Mouse (Mus musculus) left cerebral cortex, postnatal 14 days (tissue): Measurements from ENCODE around the gene Lhfpl3. TPM values are rescaled to one million over a fixed set of nuclear protein-coding genes. Genes with fewer than 3 reads are reported as not detected.

Source experiments
- DNase-seq, 2 experiments: peaks; one replicate each; pipeline ENCODE4 v3.0.0; 2021 to 2022; ENCODE audit warnings: low spot score in 2 of 2, mixed read lengths in 1 of 2
- intact Hi-C: fragments of 180-260 bp; cut with DNase I; formaldehyde crosslinking; loops from one replicate; pipeline ENCODE4 v1.15.1; 2025
- microRNA-seq, 2 experiments: library from miRNA; unstranded; fragments of <30 nt; microRNA quantifications; one replicate each; pipeline ENCODE4 v1.2.0; 2022
- total RNA-seq, 2 experiments: library from RNA; stranded (reverse); gene quantifications; 2 replicates each; pipeline ENCODE4 v1.2.3; 2021

Gene Lhfpl3
- total RNA-seq, 2 experiments from 2014 or later: 20.3 to 24.5 TPM

DNA sequence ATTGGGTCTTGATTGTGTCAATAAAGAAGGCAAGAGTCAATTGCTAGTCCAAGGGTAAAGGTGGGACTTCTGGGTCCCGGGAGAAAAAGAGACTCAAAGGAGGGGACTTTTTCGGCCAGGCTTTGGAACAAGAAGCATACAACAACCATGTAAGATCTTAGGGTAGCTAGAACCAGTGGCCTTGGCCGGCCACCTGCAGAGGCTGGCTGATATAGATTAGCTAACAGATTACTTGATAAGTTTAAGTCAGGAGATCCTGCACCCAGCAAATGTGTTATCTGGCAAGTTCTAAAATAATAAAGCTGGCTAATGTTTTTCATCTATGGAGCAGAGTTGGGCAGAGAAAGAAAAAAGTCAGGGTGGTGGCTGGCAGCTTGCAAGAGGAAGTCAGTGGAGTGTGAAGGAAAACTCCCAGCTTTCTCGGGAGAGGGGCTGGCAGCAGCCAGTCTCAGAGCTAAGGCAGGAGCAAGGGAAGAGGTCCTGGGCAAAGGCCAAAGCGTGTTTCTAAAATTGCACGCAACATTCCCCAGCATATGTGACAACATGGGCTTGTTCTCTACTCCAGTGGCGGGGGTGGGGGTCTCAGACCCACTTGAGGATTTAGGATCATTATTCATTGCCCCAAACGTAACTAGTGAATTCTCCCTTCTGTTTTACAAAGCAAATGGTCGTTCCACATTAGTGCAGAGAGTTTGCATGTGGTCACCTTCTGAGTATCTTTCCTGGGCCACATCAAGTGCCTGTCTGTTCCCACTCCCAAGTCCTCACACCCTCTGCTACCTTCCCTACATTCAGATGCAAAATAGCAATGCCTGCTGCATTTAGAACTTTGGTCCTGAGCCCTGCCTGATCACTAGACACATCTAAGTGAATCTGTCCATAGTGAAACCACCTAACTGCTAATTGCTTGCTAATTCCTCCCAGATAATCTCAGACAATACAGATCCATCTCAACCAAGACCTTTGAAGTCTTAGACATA lies 504.3 kb downstream of the Lhfpl3 start:
- intact Hi-C loops: no loop called here
- DNase-seq: no peak

DNA sequence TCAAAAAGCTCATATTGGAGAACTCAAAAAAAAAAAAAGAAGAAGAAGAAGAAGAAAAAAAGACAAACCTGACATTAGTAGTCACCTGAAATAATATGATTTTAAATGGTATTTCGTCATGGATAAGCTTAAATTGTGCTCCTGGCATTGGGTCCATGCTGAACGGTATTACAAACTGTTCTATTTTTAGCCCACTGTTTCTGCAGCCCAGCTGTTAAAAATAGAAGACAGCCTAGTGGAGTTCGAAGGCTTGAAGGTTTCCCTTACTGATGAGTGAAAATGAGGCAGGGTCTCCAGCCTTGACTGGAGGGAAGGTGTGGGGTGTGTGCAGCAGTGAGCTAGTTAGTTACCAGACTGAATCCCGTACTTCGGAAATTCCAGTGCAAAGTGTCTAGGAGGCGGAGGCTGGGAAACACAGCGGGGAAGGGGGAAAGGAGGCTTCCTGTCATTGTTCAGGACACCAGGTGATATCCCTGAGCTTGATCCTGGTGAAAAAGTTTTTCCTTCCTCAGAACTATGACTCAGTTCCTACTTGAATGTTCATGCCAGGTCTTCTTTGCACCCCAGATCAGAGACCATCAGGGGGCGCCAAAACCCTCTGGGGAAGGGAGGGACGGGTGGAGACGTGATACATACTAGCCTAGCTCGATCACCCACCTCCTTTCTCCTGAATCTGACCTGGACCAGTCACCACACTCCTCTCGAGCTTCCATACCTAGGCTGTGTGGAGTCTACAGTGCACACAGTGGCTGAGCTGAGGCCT lies 505.8 kb downstream of the Lhfpl3 start:
- intact Hi-C loops: no loop called here
- DNase-seq: peak; percentile 15 to 37

DNA sequence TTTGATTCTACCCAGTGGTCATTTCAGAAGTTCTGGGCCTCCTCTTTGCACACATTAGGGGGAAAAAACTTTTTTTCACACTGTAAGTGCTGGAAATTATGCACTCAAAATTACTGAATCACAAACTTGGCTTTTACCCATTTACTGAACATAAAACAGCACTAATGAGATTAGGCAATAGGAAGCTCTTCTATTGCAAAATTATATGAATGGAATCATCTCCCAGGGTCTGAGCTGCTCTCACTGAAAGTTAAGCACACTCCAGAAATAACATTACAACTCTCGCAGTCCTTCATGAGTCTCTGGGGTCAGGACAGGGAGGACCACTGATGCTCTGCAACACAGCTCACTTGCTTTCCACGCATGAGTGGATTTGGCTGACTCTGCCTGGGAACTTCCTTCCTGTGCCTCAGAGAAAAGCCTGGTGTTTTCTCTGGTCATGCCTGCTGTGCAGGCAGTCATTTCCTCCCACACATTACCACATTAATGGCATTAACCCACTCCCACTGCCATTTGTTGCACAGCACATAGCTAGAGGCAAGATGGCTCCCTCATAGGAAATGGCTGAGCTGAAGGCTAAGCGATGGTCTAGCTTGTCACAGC lies 510.1 kb downstream of the Lhfpl3 start:
- intact Hi-C loops: no loop called here

DNA sequence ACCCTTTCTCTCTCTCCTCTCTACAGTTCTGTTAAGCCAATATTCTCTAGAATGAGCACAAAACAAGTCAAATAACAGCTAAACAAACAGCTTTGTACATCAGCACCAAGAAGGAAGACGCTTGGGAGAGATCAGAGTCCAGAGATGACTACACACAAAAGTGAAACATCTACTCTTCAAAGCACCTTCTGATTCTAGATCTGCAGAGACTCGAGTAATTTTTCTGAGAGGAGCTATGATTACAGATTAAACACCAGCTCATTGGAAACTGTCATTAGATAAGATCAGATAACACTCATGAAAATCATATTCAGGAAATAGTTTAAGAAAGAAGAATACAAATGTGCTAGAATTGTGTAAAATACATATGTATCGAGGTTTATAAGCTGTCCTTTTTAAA lies 527.5 kb downstream of the Lhfpl3 start:
- DNase-seq: no peak
- intact Hi-C loops: no loop called here

More for the DNA sequence above, 510.1 kb downstream of the Lhfpl3 start:
- DNase-seq: no peak

DNA sequence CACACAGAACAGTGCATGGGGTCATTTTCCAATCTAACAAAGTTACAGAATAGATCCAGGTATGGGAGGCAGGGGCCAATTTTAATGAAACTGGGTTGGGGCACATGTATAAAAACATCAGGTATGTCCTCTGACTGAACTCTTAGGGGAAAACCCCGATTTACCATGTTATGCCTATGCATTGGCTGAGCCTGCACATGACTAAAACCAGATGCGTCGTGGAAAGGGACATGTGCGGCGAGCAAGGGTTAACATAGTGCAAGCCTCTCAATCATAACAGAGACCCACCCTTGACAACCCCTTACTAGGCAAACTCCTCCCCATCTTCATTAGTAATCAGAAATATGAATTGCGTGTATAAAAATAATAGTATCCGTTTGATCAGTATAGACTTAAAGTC lies 533.5 kb downstream of the Lhfpl3 start:
- intact Hi-C loops: no loop called here
- DNase-seq: no peak

DNA sequence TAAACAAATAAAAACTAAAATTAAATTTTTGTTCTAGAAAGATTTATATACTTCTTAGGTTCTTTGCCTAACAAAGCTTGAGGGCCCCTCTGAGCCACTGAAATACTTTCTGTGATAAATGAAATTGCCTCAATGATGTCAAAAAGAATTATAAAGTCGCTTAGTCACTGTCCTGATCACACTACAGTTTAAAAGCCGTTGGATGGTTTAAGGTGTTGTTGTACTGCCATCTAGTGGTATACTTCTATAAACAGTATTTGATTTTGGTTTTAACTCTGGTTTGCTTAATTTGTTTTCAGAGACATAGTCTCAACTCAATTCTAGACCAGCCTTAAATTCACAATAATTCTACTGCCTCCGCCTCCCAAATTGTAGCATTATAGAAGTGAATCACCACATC lies 539.0 kb downstream of the Lhfpl3 start:
- DNase-seq: peak in 1 of 2 experiments; percentile 30
- intact Hi-C loops: loop anchor here (5.0 kb wide), 1 partner anchor 643 kb away; no protein-coding TSS in a partner anchor

DNA sequence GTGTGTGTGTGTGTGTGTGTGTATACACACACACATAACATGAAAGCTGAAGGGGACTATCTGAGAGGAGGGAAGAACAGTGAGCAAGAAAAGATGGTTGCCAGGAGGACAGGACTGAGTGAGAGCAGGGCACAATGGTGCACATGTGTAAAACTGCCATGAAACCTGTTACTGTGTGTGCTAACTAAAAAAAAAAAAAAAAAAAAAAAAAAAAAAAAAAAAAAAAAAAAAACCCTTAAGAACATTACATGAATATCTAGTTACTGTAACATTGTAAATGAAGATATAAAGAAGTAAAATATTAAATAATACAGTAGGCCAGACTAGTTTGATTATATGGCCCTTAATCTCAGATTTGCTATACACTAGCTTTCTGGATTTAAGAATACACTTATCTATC lies 543.3 kb downstream of the Lhfpl3 start:
- DNase-seq: no peak
- intact Hi-C loops: no loop called here

Small RNA genes lying within 50 kb of the gene (microRNA-seq; reads per million reads assigned to microRNA genes)
- gene Gm28022 (0 reads per million in 2 experiments), gene Gm44363 (0 reads per million in 2 experiments)

Other genes with a start within 250 kb of the Lhfpl3 start
- 10 to 100 TPM; 20.6 TPM for gene Orc5, start 195.6 kb upstream of the Lhfpl3 start, total RNA-seq